Mouse (Mus musculus) cortical plate, adult 2 months (tissue): ENCODE data around the gene Plekhg6. TPM values are rescaled to one million over a fixed set of nuclear protein-coding genes. Genes with fewer than 3 reads are reported as not detected.
A peak's percentile ranks its signal among the peaks of the same experiment; 100 is the strongest.

Experiments
- H3K27ac ChIP-seq: fragments of 200-500 bp; 2 replicates; pipeline ENCODE4 v1.5.1; 2012; ENCODE audit warnings: low read length, control low read depth, inconsistent platforms; ENCODE audit not compliant: insufficient read depth
- H3K4me1 ChIP-seq: fragments of 200-500 bp; 2 replicates; pipeline ENCODE4 v1.6.1; 2011; ENCODE audit warnings: low read length; ENCODE audit not compliant: control insufficient read depth, insufficient read depth
- H3K4me3 ChIP-seq: fragments of 200-500 bp; 2 replicates; pipeline ENCODE4 v1.5.1; 2011; ENCODE audit warnings: mild to moderate bottlenecking, low read length, control low read depth; ENCODE audit not compliant: insufficient read depth
- CTCF ChIP-seq: fragments of 200-500 bp; IDR thresholded peaks from 2 replicates; pipeline ENCODE4 v1.5.1; 2011; ENCODE audit warnings: mild to moderate bottlenecking, control low read depth, low read length; ENCODE audit not compliant: insufficient read depth; ENCODE audit errors: extremely low read depth
- POLR2A ChIP-seq: fragments of 200-500 bp; IDR thresholded peaks from 2 replicates; pipeline ENCODE4 v1.6.1; 2011; ENCODE audit warnings: mild to moderate bottlenecking, low read length, control low read depth; ENCODE audit not compliant: insufficient read depth; ENCODE audit errors: extremely low read depth
- polyA plus RNA-seq: library from polyadenylated mRNA; depleted of rRNA; stranded (reverse); fragments of >200 nt; gene quantifications from 2 replicates; pipeline ENCODE4 v1.2.3, GENCODE M21; 2012

Gene Plekhg6
- polyA plus RNA-seq, 1 experiment: 0.23 TPM

DNA sequence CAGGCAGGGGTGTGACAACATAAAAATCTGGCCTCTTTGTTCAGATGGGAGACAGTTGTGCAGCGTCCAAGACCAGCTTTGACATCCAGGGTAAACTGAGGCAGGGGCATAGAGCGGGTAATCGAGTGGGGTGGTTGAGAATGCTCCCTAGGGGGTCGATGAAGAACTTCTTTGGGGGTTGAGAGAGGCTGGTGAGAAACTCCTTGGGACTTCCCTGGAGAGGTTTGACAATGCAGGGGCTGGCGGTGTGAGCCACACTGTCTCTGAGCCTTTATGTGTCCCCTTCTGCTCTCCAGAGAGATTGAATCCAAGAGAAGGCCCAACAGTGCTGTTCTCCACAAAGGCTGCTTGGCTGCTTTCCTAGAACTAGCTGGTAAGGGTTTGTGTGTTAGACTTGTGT is 9.3 kb upstream of the Plekhg6 start:
- Histone ChIP-seq H3K4me1 (no peaks in the 10 kb centered on the region), H3K4me3 (no peak overlapping the region), H3K27ac (no peak overlapping the region)
- TF ChIP-seq POLR2A (no peak), CTCF (no peak)

- H3K4me1 ChIP-seq: no peaks in the 10 kb centered on the region
These were observed 5.5 kb upstream of the Plekhg6 start for GRCm38 (mm10) chr6:125386080-125386479.

GRCm38 (mm10) chr6:125385066-125385974 is 4.7 kb upstream of the Plekhg6 start:
- Histone ChIP-seq H3K4me3 (no peak overlapping the region), H3K4me1 (no peaks in the 10 kb centered on the region), H3K27ac (no peak overlapping the region)
- TF ChIP-seq POLR2A (no peak), CTCF (peak; percentile 59)

More at GRCm38 (mm10) chr6:125386080-125386479, 5.5 kb upstream of the Plekhg6 start:
- Histone ChIP-seq H3K4me3 (no peak overlapping the region), H3K27ac (no peak overlapping the region)
- TF ChIP-seq POLR2A (no peak), CTCF (no peak)

DNA sequence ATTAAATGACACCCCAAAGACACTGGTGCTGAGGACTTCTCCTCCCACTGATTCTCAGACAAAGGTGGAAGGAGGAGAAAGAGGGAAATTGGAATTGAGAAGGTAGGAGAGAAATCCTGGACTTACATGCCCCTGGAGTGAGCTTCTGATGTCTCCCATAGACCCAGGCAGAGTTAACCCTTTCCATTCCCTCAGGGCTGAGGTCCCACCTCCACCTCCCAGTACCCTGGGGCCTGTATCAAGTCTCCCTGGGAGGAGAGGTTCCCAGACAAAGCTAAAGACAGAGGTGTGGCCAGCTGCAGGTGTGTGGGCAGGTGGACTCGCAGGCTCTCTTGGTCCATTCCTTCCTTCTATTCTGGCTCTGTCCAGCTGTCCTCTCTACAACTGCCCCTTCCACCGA is 1.4 kb upstream of the Plekhg6 start:
- Histone ChIP-seq H3K27ac (no peak overlapping the region), H3K4me3 (no peak overlapping the region), H3K4me1 (no peaks in the 10 kb centered on the region)
- TF ChIP-seq POLR2A: no peak
- TF ChIP-seq CTCF: no peak

DNA sequence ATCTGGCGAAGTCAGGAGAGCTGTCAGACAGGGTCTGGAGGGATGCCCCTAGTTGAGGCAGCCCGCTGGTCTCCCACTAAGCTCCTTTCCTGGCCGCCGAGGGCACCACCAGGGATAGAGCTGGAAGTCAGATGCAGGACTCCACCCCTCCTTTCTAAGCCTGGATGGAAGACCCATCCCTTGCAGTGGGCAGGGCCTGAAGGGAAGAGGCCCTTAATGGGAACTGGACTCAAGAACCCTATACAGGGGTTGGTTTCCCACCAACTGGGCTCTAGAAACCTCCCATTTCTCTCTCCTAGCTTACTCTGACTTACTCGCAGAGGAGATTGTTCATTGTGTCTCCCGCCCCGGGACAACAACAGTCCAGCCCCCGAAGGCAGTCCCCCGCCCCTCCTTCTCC is 812 bp downstream of the Plekhg6 start:
- no peak for TF ChIP-seq POLR2A
- no peak overlapping the region for H3K27ac ChIP-seq
- H3K4me1 ChIP-seq: no peaks in the 10 kb centered on the region
- no peak overlapping the region for H3K4me3 ChIP-seq

GRCm38 (mm10) chr6:125378621-125379020 is 2.0 kb downstream of the Plekhg6 start:
- H3K4me3 ChIP-seq: no peak overlapping the region
- TF ChIP-seq CTCF: no peak
- TF ChIP-seq POLR2A: no peak
- no peak overlapping the region for H3K27ac ChIP-seq
- H3K4me1 ChIP-seq: no peaks in the 10 kb centered on the region

GRCm38 (mm10) chr6:125377582-125378451 is 2.8 kb downstream of the Plekhg6 start:
- Histone ChIP-seq H3K4me1 (no peaks in the 10 kb centered on the region), H3K27ac (no peak overlapping the region), H3K4me3 (no peak overlapping the region)
- TF ChIP-seq POLR2A: no peak
- TF ChIP-seq CTCF: no peak

DNA sequence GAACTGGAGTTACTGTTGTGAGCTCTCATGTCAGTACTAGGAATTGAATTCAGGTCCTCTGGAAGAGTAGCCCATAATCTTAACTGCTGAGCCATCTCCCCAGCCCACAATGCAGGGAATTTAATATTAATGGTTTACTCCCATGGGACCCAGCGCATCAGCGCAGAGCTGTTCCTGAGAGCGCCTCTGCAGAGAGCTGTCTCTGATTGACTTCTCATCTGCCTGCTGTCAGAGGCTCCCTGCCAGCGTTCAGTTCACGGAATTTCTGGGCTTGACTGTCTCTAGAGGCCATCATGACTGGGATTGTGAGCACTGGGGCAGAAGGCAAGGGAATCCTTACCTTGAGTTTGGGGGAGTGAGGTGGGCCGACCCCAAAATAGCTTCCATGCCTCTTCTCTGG is 3.6 kb downstream of the Plekhg6 start:
- Histone ChIP-seq H3K4me3 (no peak overlapping the region), H3K27ac (no peak overlapping the region), H3K4me1 (no peaks in the 10 kb centered on the region)
- TF ChIP-seq CTCF (no peak), POLR2A (no peak)

- H3K4me1 ChIP-seq: no peaks in the 10 kb centered on the region
- no peak overlapping the region for H3K27ac ChIP-seq
- TF ChIP-seq POLR2A: no peak
- TF ChIP-seq CTCF: no peak
- H3K4me3 ChIP-seq: no peak overlapping the region
These were observed 12.7 kb downstream of the Plekhg6 start for GRCm38 (mm10) chr6:125367758-125368371.

DNA sequence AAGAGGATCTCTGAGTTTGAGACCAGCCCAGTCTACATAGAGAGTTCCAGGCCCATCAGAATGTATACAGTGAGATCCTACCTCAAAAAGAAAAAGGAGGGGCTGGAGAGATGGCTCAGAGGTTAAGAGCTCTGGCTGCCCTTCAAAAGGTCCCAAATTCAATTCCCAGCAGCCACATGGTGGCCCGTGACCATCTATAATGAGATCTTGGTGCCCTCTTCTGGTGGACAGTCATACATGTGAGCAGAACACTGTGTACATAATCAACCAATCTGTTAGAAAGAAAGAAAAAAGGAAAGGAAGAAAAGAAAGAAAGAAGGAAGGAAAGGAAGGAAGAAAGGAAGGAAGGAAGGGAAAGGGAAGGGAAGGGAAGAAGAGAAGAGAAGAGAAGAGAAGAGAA is 14.5 kb downstream of the Plekhg6 start:
- H3K4me3 ChIP-seq: no peak overlapping the region
- TF ChIP-seq CTCF: no peak
- no peak for TF ChIP-seq POLR2A
- H3K4me1 ChIP-seq: no peaks in the 10 kb centered on the region
- no peak overlapping the region for H3K27ac ChIP-seq
